Mouse (Mus musculus) myocyte (in vitro differentiated cells): ENCODE results near the gene Ssbp2.

Experiments
- E2F4 ChIP-seq: IDR thresholded peaks from one replicate; pipeline ENCODE4 v1.6.1; 2011; ENCODE audit warnings: mild to moderate bottlenecking, control low read depth, moderate library complexity; ENCODE audit not compliant: insufficient read depth
- MAX ChIP-seq: IDR thresholded peaks from one replicate; pipeline ENCODE4 v1.6.1; 2011; ENCODE audit warnings: low read depth, mild to moderate bottlenecking, control low read depth
- MYOG ChIP-seq, 3 experiments: IDR thresholded peaks; one replicate each; pipeline ENCODE4 v1.6.1; 2011; ENCODE audit warnings: control low read depth in 2 of 3, low read depth in 2 of 3, mild to moderate bottlenecking in 2 of 3; ENCODE audit not compliant: insufficient read length in 2 of 3, control insufficient read depth in 1 of 3, insufficient read depth in 1 of 3
- POLR2A ChIP-seq: IDR thresholded peaks from one replicate; pipeline ENCODE4 v1.6.1; 2011; ENCODE audit warnings: low read depth, mild to moderate bottlenecking, control low read depth, moderate library complexity; ENCODE audit not compliant: insufficient read length
- TCF12 ChIP-seq: IDR thresholded peaks from one replicate; pipeline ENCODE4 v1.6.1; 2011; ENCODE audit warnings: mild to moderate bottlenecking, control low read depth; ENCODE audit not compliant: poor library complexity, insufficient read depth, severe bottlenecking
- USF1 ChIP-seq: IDR thresholded peaks from one replicate; pipeline ENCODE4 v1.6.1; 2011; ENCODE audit warnings: low read depth, mild to moderate bottlenecking, control low read depth, moderate library complexity

DNA sequence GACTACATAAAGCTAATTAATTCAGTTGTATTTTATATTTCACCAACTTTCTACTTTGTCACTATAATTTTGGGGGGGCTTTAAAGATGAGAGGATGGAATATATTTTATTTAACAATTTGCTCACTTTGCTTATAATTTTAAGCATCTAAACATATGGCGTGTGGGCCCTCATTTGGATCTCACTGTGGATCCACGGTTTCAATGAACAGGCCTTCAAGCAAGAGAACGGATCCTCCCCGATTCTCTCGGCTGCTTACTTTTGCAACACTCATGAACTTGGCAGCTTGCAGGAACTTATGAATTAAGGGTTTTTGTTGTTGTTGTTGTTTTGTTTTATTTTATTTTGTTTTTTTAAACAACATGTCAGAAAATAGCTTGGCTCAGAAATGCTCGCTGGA, 259.4 kb downstream of the Ssbp2 start:
- TF ChIP-seq POLR2A (no peak), E2F4 (no peak), USF1 (no peak), MAX (no peak), TCF12 (no peak), MYOG (IDR thresholded peaks at IDR 0.05; ENCODE audit: control insufficient read depth in 1 of 3, insufficient read depth in 1 of 3, insufficient read length in 2 of 3, low read depth in 2 of 3) (no peak)
